Mouse (Mus musculus): ENCODE measurements around the gene Gpr88. TPM values are rescaled to one million over a fixed set of nuclear protein-coding genes. Genes with fewer than 3 reads are reported as not detected.

Gpr88 gene
- not detected in 2 replicates for total RNA-seq (2012; rRNA removed)

- Histone ChIP-seq H3K4me3 (ENCODE audit: insufficient read depth in 1 of 2, low read depth in 1 of 2, low read length in 2 of 2, poor library complexity in 1 of 2, severe bottlenecking in 1 of 2) (peak within 1 kb of the TSS; percentile 47 to 66; a peak in 2 of 4 replicates), H3K4me1 (ENCODE audit: control insufficient read depth in 2 of 2, insufficient read depth in 2 of 2, low read length in 2 of 2, poor library complexity in 1 of 2) (peaks cover 0 to 5% of the 10 kb centered on the region in 2 experiments; a peak in 1 of 4 replicates), H3K27ac (ENCODE audit: insufficient read depth, low read depth, low read length, poor library complexity, severe bottlenecking) (no peak within 1 kb of the TSS), H3K36me3 (ENCODE audit: control insufficient read depth, insufficient read depth, low read length, poor library complexity, severe bottlenecking) (no peaks in the 10 kb centered on the region), H3K9ac (ENCODE audit: insufficient read depth, low read depth, low read length, poor library complexity, severe bottlenecking) (0 out of 2 replicates have a peak within 1 kb of the TSS, but pooled peaks have one; percentile 5), H3K9me3 (ENCODE audit: control insufficient read depth, insufficient read depth, low read depth, low read length) (no peaks in the 10 kb centered on the region)
- peak; percentile 1 for DNase-seq (ENCODE audit: low read depth, low spot score)
- in situ Hi-C loops (cut with MboI; ENCODE audit: low sequenced_read_pairs in 2 of 2, unreplicated experiment in 2 of 2) = no loop called here
- TF ChIP-seq CHD2 (IDR thresholded peaks at IDR 0.05; ENCODE audit: low read depth, low read length) (no peak), ZNF384 (IDR thresholded peaks at IDR 0.05; ENCODE audit: low read depth, low read length) (no peak), MAFK (IDR thresholded peaks at IDR 0.05; ENCODE audit: insufficient read depth, low read depth, low read length) (no peak), HCFC1 (IDR thresholded peaks at IDR 0.05; ENCODE audit: borderline replicate concordance, insufficient read depth, low read length) (no peak), ZC3H11A (IDR thresholded peaks at IDR 0.05; ENCODE audit: borderline replicate concordance, low read depth, low read length) (no peak)
Measured at GRCm38 (mm10) chr3:116253077-116253531, at the start of gene Gpr88. Gpr88 (minus strand) TSS chr3:116253503.

- no peak overlapping the region for H3K4me3 ChIP-seq (ENCODE audit: insufficient read depth in 1 of 2, low read depth in 1 of 2, low read length in 2 of 2, poor library complexity in 1 of 2, severe bottlenecking in 1 of 2)
- in situ Hi-C loops (cut with MboI; ENCODE audit: low sequenced_read_pairs in 2 of 2, unreplicated experiment in 2 of 2) = no loop called here
Measured at GRCm38 (mm10) chr3:116302581-116302980, 49.3 kb upstream of the Gpr88 start.

GRCm38 (mm10) chr3:116301754-116302153, 48.5 kb upstream of the Gpr88 start:
- TF ChIP-seq CHD2 (IDR thresholded peaks at IDR 0.05; ENCODE audit: low read depth, low read length) = no peak
- no peak for TF ChIP-seq MAFK (IDR thresholded peaks at IDR 0.05; ENCODE audit: insufficient read depth, low read depth, low read length)
- TF ChIP-seq HCFC1 (IDR thresholded peaks at IDR 0.05; ENCODE audit: borderline replicate concordance, insufficient read depth, low read length) = no peak
- no peak for TF ChIP-seq ZC3H11A (IDR thresholded peaks at IDR 0.05; ENCODE audit: borderline replicate concordance, low read depth, low read length)
- TF ChIP-seq ZNF384 (IDR thresholded peaks at IDR 0.05; ENCODE audit: low read depth, low read length) = no peak
- Histone ChIP-seq H3K36me3 (ENCODE audit: control insufficient read depth, insufficient read depth, low read length, poor library complexity, severe bottlenecking) (no peaks in the 10 kb centered on the region), H3K9me3 (ENCODE audit: control insufficient read depth, insufficient read depth, low read depth, low read length) (no peaks in the 10 kb centered on the region), H3K9ac (ENCODE audit: insufficient read depth, low read depth, low read length, poor library complexity, severe bottlenecking) (no peak overlapping the region), H3K4me3 (ENCODE audit: insufficient read depth in 1 of 2, low read depth in 1 of 2, low read length in 2 of 2, poor library complexity in 1 of 2, severe bottlenecking in 1 of 2) (no peak overlapping the region), H3K27ac (ENCODE audit: insufficient read depth, low read depth, low read length, poor library complexity, severe bottlenecking) (no peak overlapping the region), H3K4me1 (ENCODE audit: control insufficient read depth in 2 of 2, insufficient read depth in 2 of 2, low read length in 2 of 2, poor library complexity in 1 of 2) (peaks cover 0 to 2% of the 10 kb centered on the region in 2 experiments; a peak in 1 of 4 replicates)
- DNase-seq (ENCODE audit: low read depth, low spot score) = no peak
- in situ Hi-C loops (cut with MboI; ENCODE audit: low sequenced_read_pairs in 2 of 2, unreplicated experiment in 2 of 2) = no loop called here

More at GRCm38 (mm10) chr3:116302581-116302980, 49.3 kb upstream of the Gpr88 start:
- TF ChIP-seq HCFC1 (IDR thresholded peaks at IDR 0.05; ENCODE audit: borderline replicate concordance, insufficient read depth, low read length) (no peak), CHD2 (IDR thresholded peaks at IDR 0.05; ENCODE audit: low read depth, low read length) (no peak), ZC3H11A (IDR thresholded peaks at IDR 0.05; ENCODE audit: borderline replicate concordance, low read depth, low read length) (no peak), MAFK (IDR thresholded peaks at IDR 0.05; ENCODE audit: insufficient read depth, low read depth, low read length) (no peak), ZNF384 (IDR thresholded peaks at IDR 0.05; ENCODE audit: low read depth, low read length) (no peak)
- no peak for DNase-seq (ENCODE audit: low read depth, low spot score)
- Histone ChIP-seq H3K9me3 (ENCODE audit: control insufficient read depth, insufficient read depth, low read depth, low read length) (no peaks in the 10 kb centered on the region), H3K9ac (ENCODE audit: insufficient read depth, low read depth, low read length, poor library complexity, severe bottlenecking) (no peak overlapping the region), H3K27ac (ENCODE audit: insufficient read depth, low read depth, low read length, poor library complexity, severe bottlenecking) (no peak overlapping the region), H3K36me3 (ENCODE audit: control insufficient read depth, insufficient read depth, low read length, poor library complexity, severe bottlenecking) (no peaks in the 10 kb centered on the region), H3K4me1 (ENCODE audit: control insufficient read depth in 2 of 2, insufficient read depth in 2 of 2, low read length in 2 of 2, poor library complexity in 1 of 2) (peaks cover 0 to 2% of the 10 kb centered on the region in 2 experiments; a peak in 1 of 4 replicates)

GRCm38 (mm10) chr3:116298727-116299126, 45.4 kb upstream of the Gpr88 start:
- Histone ChIP-seq H3K27ac (ENCODE audit: insufficient read depth, low read depth, low read length, poor library complexity, severe bottlenecking) (no peak overlapping the region), H3K9ac (ENCODE audit: insufficient read depth, low read depth, low read length, poor library complexity, severe bottlenecking) (no peak overlapping the region), H3K36me3 (ENCODE audit: control insufficient read depth, insufficient read depth, low read length, poor library complexity, severe bottlenecking) (no peaks in the 10 kb centered on the region), H3K4me1 (ENCODE audit: control insufficient read depth in 2 of 2, insufficient read depth in 2 of 2, low read length in 2 of 2, poor library complexity in 1 of 2) (peaks cover 0 to 2% of the 10 kb centered on the region in 2 experiments; a peak in 1 of 4 replicates), H3K4me3 (ENCODE audit: insufficient read depth in 1 of 2, low read depth in 1 of 2, low read length in 2 of 2, poor library complexity in 1 of 2, severe bottlenecking in 1 of 2) (no peak overlapping the region), H3K9me3 (ENCODE audit: control insufficient read depth, insufficient read depth, low read depth, low read length) (no peaks in the 10 kb centered on the region)
- no peak for TF ChIP-seq MAFK (IDR thresholded peaks at IDR 0.05; ENCODE audit: insufficient read depth, low read depth, low read length)
- TF ChIP-seq CHD2 (IDR thresholded peaks at IDR 0.05; ENCODE audit: low read depth, low read length) = no peak
- TF ChIP-seq HCFC1 (IDR thresholded peaks at IDR 0.05; ENCODE audit: borderline replicate concordance, insufficient read depth, low read length) = no peak
- no peak for TF ChIP-seq ZC3H11A (IDR thresholded peaks at IDR 0.05; ENCODE audit: borderline replicate concordance, low read depth, low read length)
- TF ChIP-seq ZNF384 (IDR thresholded peaks at IDR 0.05; ENCODE audit: low read depth, low read length) = no peak
- no peak for DNase-seq (ENCODE audit: low read depth, low spot score)
- in situ Hi-C loops (cut with MboI; ENCODE audit: low sequenced_read_pairs in 2 of 2, unreplicated experiment in 2 of 2) = no loop called here

Data from ES-E14 (cell line).